Mouse (Mus musculus): ENCODE data around the gene Gm38655. TPM values are rescaled to one million over a fixed set of nuclear protein-coding genes. Genes with fewer than 3 reads are reported as not detected.

The Gm38655 gene
- polyA plus RNA-seq, 1 experiment from 2014 or later, result not detected

DNA sequence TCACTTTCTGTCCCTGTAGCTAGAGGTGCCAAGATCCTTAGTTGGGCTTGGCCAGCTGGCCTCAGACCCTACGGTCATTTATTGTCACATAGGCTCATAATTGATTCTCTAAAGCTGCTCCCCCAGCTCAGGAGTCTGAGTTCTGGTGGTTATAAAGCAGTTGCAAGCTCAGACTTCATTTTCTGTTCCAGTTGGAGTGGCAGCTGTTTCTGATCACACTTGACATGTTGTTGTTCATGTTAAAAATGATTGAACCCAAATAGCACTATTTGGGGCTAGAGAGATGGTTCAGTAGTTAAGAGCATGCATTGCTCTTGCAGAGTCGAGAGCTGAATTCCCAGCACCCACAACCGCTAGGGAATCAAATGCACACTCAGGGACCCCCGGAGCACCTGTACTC lies 34.7 kb upstream of the Gm38655 start:
- Histone ChIP-seq H3K9ac (no peak overlapping the region), H3K4me3 (replicated peaks) (no peak overlapping the region), H3K36me3 (replicated peaks) (peaks cover 85% of the 10 kb centered on the region), H3K9me3 (no peaks in the 10 kb centered on the region), H3K27ac (no peak overlapping the region), H3K27me3 (no peaks in the 10 kb centered on the region), H3K4me1 (no peaks in the 10 kb centered on the region), H3K4me2 (no peak overlapping the region)
- WGBS, result 95% methylated on average over 4 of the region's 4 CpGs
- no peak for ATAC-seq (ENCODE audit: low FRiP score)

DNA sequence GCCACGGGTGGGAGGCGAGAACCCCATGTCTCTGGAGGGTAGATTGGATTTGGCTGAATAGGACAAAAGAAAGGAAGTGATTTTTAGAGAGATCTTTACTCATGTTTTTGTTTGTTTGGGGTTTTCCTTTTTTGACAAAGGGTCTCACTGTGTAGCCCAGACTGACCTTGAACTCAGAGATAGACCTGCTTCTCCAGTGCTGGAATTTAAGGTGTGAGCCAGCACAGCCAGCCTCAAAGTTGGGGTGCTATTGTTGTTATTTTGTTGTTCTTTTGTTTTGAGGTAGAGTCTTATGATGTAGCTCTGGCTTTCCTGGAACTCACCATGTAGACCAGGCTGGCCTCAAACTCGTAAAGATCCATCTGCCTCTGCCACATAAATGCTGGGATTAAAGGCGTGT lies 27.1 kb upstream of the Gm38655 start:
- WGBS, result 91% methylated on average over 4 of the region's 4 CpGs
- no peaks in the 10 kb centered on the region for H3K9me3 ChIP-seq
- no peaks in the 10 kb centered on the region for H3K27me3 ChIP-seq
- no peak overlapping the region for H3K4me2 ChIP-seq
- H3K27ac ChIP-seq, result no peak overlapping the region
- H3K4me1 ChIP-seq, result no peaks in the 10 kb centered on the region
- H3K9ac ChIP-seq, result no peak overlapping the region
- no peak overlapping the region for H3K4me3 ChIP-seq (replicated peaks)
- ATAC-seq (ENCODE audit: low FRiP score), result no peak
- peaks cover 66% of the 10 kb centered on the region for H3K36me3 ChIP-seq (replicated peaks)

DNA sequence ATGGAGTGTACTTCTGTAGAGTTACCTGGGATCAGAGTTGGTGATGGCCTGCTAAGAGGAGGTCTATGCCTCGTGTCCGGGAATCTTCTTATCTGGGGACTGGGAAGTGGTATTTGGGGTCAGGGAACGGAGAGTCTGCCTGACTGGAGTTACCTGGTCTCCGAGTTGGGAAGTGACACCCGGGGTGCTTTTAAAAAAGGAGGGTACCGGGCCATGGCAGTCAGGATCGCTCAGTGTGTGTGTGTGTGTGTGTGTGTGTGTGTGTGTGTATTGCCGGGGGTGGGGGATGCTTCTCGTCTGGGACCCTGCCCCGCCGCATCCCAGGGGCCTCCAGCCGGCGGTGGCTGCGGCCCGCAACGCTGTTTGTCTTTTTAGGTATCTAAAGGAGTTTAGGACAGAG lies 13.8 kb upstream of the Gm38655 start:
- 2% methylated on average over 16 of the region's 16 CpGs for WGBS

DNA sequence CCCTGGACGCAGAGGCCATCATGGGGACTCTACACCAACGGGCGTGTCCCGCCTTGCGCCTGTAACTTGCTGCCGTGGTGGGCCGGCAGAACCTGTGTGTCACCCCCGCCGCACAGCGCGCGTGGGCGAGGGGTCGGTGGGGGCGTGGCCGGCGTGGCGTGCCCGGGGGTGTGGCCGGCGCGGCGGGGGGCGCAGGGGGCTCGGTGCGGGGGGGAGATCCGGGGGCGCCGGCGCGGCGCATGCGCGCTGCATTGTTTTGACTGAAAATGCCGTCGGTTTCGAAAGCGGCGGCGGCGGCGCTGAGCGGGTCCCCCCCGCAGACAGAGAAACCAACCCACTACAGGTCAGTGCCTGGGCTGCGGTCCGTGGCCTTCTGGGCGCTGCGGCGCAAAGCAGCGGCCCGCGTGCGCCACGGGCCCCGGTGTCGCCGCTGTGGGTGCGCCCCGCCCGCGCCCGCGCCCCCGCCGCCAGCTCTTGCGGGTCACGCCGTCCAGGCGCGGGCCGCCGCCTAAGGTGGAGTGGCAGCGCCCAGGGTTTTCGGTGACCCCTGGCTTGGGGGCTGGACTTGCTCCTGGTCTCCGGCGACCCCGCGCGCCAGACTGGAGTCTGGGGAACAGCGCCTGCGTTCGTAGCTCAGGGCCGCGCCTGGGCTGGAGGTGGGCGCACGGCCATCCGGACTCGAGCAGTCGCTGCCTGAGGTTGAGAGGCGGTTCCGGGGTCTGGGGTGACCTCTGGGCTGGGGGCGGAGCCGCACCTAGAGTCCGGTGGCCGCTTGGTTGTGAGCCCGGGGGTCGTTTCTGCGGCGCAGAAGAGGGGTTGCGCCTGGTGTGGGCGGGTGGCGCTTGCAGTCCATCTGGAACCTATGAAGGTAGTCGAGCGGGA lies 13.1 kb upstream of the Gm38655 start, which contains the start of gene Unkl:
Gene Unkl, plus strand, starts transcription at position 248 of the 882 bp plus-strand sequence.
- peak within 1 kb of the TSS; percentile 81 for H3K4me2 ChIP-seq
- under 1% methylated on average over 86 of the region's 104 CpGs for WGBS
- ATAC-seq (ENCODE audit: low FRiP score), result peak; percentile 35

More for the DNA sequence above, 13.8 kb upstream of the Gm38655 start:
- peak overlapping the region; percentile 81 for H3K4me2 ChIP-seq
- no peaks in the 10 kb centered on the region for H3K27me3 ChIP-seq
- 0 out of 2 replicates have a peak, but pooled peaks cover 21% of the 10 kb centered on the region for H3K36me3 ChIP-seq (replicated peaks)
- H3K9me3 ChIP-seq, result no peaks in the 10 kb centered on the region
- peak overlapping the region; percentile 99 for H3K4me3 ChIP-seq (replicated peaks)
- ATAC-seq (ENCODE audit: low FRiP score), result no peak
- peaks cover 38% of the 10 kb centered on the region for H3K4me1 ChIP-seq
- H3K9ac ChIP-seq, result peak overlapping the region; percentile 92
- H3K27ac ChIP-seq, result no peak overlapping the region

DNA sequence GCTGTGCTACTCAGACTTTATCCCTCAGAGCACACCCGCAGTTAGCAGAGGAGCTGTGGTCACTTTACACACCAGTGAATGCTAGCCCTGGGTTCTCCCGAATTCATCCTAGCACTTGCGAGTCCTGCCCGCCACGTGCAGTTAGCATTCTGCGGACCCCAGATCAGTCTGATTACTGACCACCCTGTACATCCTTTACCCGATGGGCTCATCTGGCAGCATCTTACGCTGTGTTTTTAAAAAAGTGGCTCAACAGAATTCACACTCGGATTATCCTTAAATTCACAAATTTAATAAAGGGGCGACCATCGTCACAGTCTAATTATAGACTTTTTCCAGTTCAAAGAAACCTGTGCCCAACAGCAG lies 12.5 kb upstream of the Gm38655 start:
- H3K4me3 ChIP-seq (replicated peaks), result peak overlapping the region; percentile 99
- H3K27ac ChIP-seq, result peak overlapping the region; percentile 82
- H3K4me1 ChIP-seq, result peaks cover 44% of the 10 kb centered on the region
- H3K36me3 ChIP-seq (replicated peaks), result 0 out of 2 replicates have a peak, but pooled peaks cover 21% of the 10 kb centered on the region
- H3K27me3 ChIP-seq, result no peaks in the 10 kb centered on the region
- 7% methylated on average over 11 of the region's 11 CpGs for WGBS
- H3K9ac ChIP-seq, result peak overlapping the region; percentile 92
- ATAC-seq (ENCODE audit: low FRiP score), result no peak
- H3K9me3 ChIP-seq, result no peaks in the 10 kb centered on the region
- peak overlapping the region; percentile 81 for H3K4me2 ChIP-seq

More for the DNA sequence above, 13.1 kb upstream of the Gm38655 start, which contains the start of gene Unkl:
- Histone ChIP-seq H3K4me1 (peaks cover 43% of the 10 kb centered on the region), H3K9me3 (no peaks in the 10 kb centered on the region), H3K4me3 (replicated peaks) (peak within 1 kb of the TSS; percentile 99), H3K27ac (peak within 1 kb of the TSS; percentile 82), H3K27me3 (no peaks in the 10 kb centered on the region), H3K9ac (peak within 1 kb of the TSS; percentile 92), H3K36me3 (replicated peaks) (0 out of 2 replicates have a peak, but pooled peaks cover 21% of the 10 kb centered on the region)

DNA sequence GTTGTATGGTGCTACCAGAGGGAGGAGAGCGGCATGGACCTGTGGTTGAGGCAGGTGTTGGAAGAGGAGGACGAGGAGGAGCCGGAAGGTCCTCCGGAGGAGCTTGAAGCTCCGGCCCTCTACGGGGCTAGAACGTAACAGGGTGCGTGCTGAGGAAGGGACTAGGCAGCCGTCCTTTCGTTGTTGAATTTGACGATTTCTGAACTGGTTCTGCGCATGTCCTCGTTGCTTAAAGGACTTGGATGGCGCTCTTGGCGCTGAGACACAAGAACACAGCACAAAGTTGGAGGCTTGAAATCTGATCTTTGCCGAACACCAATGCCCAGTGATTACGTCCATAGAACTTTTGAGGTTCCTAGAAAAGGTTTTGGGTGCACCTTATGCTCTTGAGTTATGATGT lies 9.7 kb upstream of the Gm38655 start:
- Histone ChIP-seq H3K9me3 (no peaks in the 10 kb centered on the region), H3K4me2 (peak overlapping the region; percentile 98), H3K36me3 (replicated peaks) (0 out of 2 replicates have a peak, but pooled peaks cover 10% of the 10 kb centered on the region), H3K9ac (peak overlapping the region; percentile 85), H3K4me1 (peaks cover 38% of the 10 kb centered on the region), H3K4me3 (replicated peaks) (peak overlapping the region; percentile 69), H3K27ac (no peak overlapping the region), H3K27me3 (peaks cover 10% of the 10 kb centered on the region; the same call in 1 of the 2 replicates)
- ATAC-seq (ENCODE audit: low FRiP score), result no peak
- WGBS, result 9% methylated on average over 17 of the region's 17 CpGs

DNA sequence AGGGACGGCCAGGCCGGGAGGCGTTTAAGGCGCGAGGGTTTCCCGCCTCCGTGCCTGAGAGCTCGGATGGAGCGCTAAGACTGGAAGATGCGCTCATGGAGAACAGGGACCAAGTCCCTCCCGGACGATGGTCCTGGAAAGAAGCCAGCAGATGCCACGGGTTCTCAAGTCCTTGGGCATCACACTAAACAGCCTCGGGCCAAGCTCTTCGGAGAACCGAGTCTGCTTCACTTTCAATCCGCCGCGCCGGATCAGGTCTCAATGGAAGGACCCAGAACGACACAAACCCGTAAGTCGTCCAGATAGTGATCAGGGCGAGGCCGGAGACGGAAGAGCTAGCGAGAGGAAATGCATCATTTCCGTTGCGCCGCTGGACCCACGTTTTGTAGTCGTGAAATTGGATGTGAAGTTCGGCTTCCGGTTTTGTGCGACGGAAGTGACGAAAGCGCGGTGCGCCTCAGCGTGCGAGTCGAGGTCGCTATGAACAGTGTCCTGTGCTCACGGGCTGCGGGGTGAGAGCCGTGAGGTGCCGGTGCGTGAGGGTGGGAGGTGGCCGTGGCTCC lies 8.9 kb upstream of the Gm38655 start, which contains the start of gene BC003965:
Gene BC003965, plus strand, starts transcription at position 426 of the 563 bp plus-strand sequence.
- Histone ChIP-seq H3K9ac (peak within 1 kb of the TSS; percentile 85), H3K36me3 (replicated peaks) (0 out of 2 replicates have a peak, but pooled peaks cover 10% of the 10 kb centered on the region), H3K4me3 (replicated peaks) (peak within 1 kb of the TSS; percentile 69), H3K27me3 (peaks cover 12% of the 10 kb centered on the region; the same call in 1 of the 2 replicates), H3K4me2 (peak within 1 kb of the TSS; percentile 98), H3K9me3 (no peaks in the 10 kb centered on the region), H3K4me1 (peaks cover 31% of the 10 kb centered on the region), H3K27ac (peak within 1 kb of the TSS; percentile 89)
- ATAC-seq (ENCODE audit: low FRiP score), result peak; percentile 84
- under 1% methylated on average over 50 of the region's 50 CpGs for WGBS

DNA sequence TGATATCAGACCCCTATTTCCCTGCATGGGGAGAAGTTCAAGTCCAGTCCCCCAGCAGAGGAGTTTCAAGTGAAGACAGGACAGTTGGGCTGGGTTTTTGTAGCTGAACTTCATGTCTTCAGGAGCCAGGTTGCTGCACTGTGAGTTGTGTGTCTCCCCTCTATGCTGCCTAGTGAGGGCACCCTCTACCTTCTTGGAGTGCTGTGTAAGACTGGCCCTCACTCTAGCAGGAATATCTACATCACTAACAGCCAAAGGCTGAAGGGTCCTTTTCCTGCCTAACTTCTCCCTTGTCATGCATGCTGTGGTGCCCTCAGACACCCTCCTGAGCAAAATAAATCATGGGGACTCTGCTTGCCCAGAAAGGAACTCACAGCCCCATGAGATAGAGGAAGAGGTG lies 8.0 kb upstream of the Gm38655 start:
- Histone ChIP-seq H3K4me1 (peaks cover 27% of the 10 kb centered on the region), H3K27me3 (peaks cover 12% of the 10 kb centered on the region), H3K9me3 (no peaks in the 10 kb centered on the region), H3K9ac (no peak overlapping the region), H3K36me3 (replicated peaks) (0 out of 2 replicates have a peak, but pooled peaks cover 10% of the 10 kb centered on the region), H3K27ac (no peak overlapping the region), H3K4me3 (replicated peaks) (no peak overlapping the region), H3K4me2 (peak overlapping the region; percentile 98; the same call in 1 of the 2 replicates)
- no peak for ATAC-seq (ENCODE audit: low FRiP score)

DNA sequence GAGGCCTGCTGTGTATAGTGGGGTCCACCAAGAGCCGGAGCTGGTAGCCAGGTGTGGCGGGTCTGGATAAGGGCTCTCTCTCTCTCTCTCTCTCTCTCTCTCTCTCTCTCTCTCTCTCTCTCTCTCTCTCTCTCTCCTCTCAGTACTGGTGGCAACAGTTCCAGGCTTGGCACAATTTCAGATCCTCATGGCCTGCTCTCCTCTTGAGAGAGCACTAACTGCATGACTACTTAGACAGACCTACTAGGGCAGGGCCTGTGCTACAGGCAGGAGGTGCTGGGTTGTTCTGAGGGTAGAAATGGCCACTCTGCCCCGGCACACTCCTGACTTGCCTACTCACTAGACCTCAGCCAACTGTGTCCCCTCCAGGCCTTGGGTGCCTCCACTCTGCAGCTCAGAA lies 2.7 kb downstream of the Gm38655 start:
- 81% methylated on average over 3 of the region's 3 CpGs for WGBS
- Histone ChIP-seq H3K9ac (no peak overlapping the region), H3K4me2 (no peak overlapping the region), H3K27me3 (0 out of 2 replicates have a peak, but pooled peaks cover 7% of the 10 kb centered on the region), H3K36me3 (replicated peaks) (no peaks in the 10 kb centered on the region), H3K4me3 (replicated peaks) (no peak overlapping the region), H3K9me3 (no peaks in the 10 kb centered on the region), H3K4me1 (no peaks in the 10 kb centered on the region), H3K27ac (no peak overlapping the region)
- no peak for ATAC-seq (ENCODE audit: low FRiP score)

DNA sequence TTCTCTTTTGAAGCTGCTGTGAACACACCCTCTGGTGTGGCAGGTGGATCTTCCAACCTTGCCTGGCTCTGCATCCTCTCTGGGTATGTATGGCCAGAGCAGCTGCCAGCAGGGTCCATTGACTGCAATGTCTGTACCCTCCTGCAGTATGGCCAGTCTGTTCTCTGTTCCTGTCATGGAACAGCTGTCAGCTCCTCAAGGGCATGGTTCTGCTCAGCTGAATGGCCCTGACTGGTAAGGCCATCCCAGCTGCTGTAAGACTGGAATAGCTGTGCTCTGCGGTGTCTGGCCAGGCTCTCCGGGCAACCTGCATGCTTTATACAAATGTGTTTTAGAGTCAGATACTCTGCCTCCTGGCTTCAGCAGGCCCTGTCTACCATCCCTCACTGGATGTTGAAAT lies 5.6 kb downstream of the Gm38655 start:
- WGBS, result 96% methylated on average over 2 of the region's 2 CpGs
- Histone ChIP-seq H3K9me3 (no peaks in the 10 kb centered on the region), H3K27me3 (no peaks in the 10 kb centered on the region), H3K4me2 (no peak overlapping the region), H3K27ac (no peak overlapping the region), H3K4me1 (no peaks in the 10 kb centered on the region), H3K9ac (no peak overlapping the region), H3K4me3 (replicated peaks) (no peak overlapping the region), H3K36me3 (replicated peaks) (no peaks in the 10 kb centered on the region)
- ATAC-seq (ENCODE audit: low FRiP score), result no peak

DNA sequence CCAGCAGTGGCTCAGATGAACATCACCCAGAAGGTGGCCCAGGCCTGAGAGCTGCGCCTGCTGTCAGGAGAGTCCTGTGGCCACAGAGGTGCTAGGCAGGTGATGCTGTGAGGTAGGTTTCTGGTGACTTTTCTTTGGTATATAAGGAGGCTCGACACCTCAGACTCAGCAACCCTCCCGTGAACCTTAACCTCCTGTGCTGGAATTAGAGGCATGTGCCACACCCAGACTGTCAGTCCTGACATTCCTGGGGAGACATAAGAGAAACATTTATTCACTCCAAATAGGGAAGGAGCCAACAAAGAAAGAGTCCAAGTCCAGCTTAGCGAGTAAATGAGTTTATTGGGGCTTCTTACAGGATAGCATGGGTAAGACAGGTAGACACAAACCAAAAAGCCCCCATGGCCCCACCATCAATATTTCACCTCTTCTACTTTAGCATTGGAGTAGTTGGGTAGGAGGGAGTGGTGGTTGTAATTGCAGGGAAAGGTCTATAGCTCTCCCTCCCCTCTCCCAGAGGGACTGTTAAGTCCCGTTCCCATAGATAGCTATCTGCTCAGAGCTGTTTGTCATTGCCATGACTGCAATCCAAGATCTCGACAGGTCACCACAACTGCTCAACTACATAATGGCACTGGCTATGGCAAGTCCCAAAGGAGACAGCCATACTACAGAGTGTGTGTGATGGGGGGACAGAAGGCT lies 9.2 kb downstream of the Gm38655 start:
- Histone ChIP-seq H3K4me3 (replicated peaks) (no peak overlapping the region), H3K4me1 (no peaks in the 10 kb centered on the region), H3K27ac (no peak overlapping the region), H3K36me3 (replicated peaks) (peaks cover 2% of the 10 kb centered on the region), H3K9ac (no peak overlapping the region), H3K27me3 (no peaks in the 10 kb centered on the region), H3K4me2 (no peak overlapping the region), H3K9me3 (no peaks in the 10 kb centered on the region)
- WGBS, result 78% methylated on average over 6 of the region's 6 CpGs
- no peak for ATAC-seq (ENCODE audit: low FRiP score)

DNA sequence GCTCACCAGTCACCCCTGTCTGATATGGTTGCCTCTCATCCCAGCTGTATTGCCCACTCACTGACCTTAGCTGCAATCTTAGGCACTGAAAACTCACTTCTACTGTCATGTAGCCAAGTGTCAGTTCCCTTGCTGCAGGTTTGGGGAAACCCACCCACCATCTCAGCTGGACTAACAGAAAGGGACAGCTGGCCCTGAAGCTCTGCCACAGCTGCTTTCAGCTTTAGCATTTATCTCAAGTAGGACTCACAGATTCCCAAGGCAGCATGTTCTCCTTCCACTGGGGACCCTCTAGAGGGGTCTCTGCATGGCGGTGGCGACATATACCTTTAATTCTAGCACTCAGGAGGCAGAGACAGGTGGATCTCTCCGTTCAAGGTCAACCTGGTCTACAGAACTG lies 10.5 kb downstream of the Gm38655 start:
- WGBS, result 82% methylated on average over 3 of the region's 3 CpGs
- H3K4me3 ChIP-seq (replicated peaks), result no peak overlapping the region
- H3K4me2 ChIP-seq, result no peak overlapping the region
- H3K9ac ChIP-seq, result no peak overlapping the region
- H3K36me3 ChIP-seq (replicated peaks), result peaks cover 16% of the 10 kb centered on the region
- H3K27ac ChIP-seq, result no peak overlapping the region
- no peak for ATAC-seq (ENCODE audit: low FRiP score)
- no peaks in the 10 kb centered on the region for H3K4me1 ChIP-seq
- H3K9me3 ChIP-seq, result no peaks in the 10 kb centered on the region
- H3K27me3 ChIP-seq, result no peaks in the 10 kb centered on the region
